Mouse (Mus musculus) CD4-positive, CD25-positive, alpha-beta regulatory T cell, adult 4 months (primary cell): ENCODE data around the gene Dqx1. TPM values are rescaled to one million over a fixed set of nuclear protein-coding genes. Genes with fewer than 3 reads are reported as not detected.

ENCODE experiments used
- ATAC-seq: one replicate; pipeline ENCODE4 v1.8.0; 2017
- polyA plus RNA-seq, 2 experiments: library from polyadenylated mRNA; unstranded; fragments of 100-300 nt; shearing (Covaris generic); gene quantifications; one replicate each; pipeline ENCODE4 v1.2.1; 2017

The Dqx1 gene
- polyA plus RNA-seq, 2 experiments from 2014 or later: 1.9 to 4.5 TPM

DNA sequence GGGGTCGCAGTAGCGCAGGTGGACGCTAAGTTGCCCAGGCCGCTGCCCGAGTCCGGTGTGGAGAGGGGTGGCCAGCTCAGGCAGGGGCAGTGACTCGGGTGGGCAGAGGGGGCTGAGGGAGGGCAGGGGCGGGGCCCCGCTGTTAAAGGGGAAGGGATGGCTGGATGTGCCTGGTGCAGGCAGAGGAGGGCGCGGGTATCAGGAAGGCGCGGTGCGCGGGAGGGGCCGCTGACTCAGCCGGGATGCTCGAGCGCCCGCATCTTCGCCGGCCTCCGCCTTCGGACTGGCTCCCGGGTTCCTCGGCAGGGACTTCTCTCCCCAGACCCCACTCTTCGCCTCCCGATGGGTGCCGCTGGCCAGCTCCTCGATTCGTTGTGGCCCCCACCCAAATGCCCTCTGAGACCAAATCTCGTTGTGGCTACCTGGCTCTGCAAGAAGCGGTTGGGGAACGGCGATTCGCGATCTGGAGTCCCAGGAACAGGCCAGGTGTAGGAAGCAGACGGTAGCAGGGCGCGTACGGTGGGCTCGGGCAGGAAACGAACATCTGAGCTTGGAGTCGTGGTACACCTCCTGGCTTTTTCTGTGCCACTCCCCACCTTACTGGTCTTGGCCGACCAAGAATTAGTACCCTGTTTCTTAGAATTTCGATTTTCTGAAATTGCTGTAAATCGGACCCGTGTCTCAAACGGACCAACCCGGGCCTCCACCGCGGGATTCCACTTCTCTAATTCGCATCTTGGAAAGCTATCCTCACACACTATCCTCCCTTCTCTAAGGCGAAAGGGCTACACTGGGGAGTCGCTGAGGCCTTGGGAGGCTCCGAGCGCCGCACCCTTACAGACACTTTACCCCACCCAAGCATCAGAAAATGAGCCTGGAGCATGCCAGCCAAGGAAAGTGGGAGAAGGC, 12.9 kb downstream of the Dqx1 start:
- ATAC-seq: no peak

DNA sequence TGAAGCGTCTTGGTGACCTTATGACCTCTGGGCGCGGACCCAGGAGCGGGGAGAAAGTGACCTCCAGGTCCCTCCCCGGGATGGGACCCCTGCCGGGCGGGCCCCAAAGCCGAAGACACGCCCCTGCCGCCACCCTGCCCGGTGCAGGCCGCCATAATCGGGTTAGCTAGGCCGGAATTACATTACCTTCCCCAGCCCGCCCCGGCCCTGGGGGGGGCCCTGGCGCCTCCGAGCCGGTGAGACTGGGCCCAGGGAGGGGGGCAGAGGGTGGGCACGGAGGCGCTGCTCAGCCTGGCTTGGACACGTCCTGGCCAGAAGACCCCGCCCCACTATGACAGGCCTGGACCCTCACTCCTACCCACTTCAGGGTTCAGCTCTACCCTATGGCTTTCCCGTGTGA, 13.6 kb downstream of the Dqx1 start:
- no peak for ATAC-seq

DNA sequence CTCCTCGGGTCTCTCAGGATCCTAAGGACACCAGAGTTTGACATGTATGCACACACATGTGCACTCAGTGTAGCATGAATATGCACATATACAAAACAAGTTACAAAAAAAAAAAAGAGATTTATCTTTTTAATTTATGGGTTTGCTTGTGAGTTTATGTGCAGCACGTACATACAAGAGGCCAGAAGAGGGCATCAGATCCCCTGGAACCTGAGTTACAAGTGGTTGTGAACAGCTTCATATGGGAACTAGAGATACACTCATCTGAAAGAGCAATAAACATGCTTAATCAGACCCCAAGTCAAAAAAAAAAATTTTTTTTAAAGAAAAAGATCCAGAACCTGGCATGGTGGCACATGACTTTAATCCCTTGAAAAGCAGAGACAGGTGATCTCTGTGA, 17.3 kb downstream of the Dqx1 start:
- no peak for ATAC-seq

DNA sequence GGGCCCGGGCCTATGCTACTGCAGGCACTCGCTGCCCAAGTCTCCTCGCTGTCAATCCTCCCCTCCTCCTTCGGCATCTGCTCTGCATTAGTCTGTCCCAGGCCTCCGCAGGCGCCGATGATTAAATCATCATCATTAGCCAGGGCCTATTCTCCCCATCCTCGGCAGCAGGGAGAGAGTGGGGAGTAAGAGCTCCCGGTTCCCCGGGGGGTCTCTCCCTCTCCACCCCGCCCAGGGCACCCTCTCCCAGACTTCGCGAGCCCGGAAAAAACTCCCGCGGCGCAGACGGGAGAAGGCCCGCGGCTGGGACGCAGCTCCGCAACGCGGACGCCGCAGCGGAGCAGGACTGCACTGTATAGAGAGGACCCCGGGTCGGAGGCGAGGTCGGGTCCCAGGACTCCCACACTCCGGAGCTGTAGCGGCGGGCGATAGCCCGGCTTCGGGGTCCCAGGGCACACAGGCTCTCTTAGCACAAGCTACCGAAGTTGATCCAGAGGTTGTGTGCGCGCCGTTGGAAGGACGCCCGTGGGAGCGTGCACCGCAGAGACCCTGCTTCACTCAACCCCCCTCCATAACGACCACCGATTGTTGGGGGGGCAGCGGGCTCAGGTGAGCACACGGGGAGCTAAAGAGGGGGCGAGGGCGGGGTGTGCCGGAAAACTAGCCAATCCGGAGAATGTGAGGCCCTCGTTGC, 20.1 kb downstream of the Dqx1 start, which contains the start of gene Pcgf1:
Gene Pcgf1 (plus strand): TSS at position 240 of the 694 bp plus-strand sequence.
- peak; percentile 40 for ATAC-seq

DNA sequence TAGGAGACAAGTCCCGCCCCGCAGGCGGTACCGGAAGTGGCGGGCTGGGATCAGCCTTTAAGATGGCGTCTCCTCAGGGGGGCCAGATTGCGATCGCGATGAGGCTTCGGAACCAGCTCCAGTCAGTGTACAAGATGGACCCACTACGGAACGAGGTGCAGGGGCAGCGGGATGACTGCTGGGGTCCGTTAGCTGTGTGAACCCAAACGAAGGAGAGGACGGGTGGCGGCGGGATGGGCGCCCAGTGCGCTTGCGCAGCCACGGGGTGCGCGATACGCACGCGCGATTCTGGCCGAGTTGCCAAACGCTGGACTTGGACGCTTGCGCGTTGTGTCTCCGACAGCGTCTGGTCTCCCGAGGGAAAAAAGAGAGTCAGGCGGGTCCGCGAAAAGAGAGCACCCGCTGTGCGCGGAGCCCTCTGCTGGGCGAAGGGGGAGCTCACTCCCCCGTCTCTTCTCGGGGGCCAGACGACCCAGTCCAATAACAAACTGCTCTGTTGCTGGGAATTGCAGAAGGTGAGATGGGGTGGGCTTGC, 20.7 kb downstream of the Dqx1 start:
- ATAC-seq: peak; percentile 96

DNA sequence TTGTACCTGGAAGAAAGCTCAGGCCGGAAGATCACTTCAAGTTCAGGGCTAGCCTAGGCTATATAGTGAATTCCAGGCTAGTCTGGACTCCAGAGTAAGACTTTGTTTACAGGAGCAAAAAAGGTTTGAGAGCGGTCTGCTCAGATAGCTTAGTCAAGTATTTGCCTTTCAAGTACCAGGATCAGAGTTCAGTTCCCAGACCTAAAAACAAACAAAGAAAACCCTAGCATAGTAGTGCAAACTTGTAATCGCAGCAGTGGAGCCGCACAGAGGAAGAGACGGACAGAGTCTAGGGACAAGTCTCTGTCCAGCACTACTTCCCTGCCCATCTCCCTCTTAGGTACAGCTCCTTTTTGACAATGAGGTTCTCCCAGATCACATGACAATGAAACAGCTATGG, 22.6 kb downstream of the Dqx1 start:
- no peak for ATAC-seq

DNA sequence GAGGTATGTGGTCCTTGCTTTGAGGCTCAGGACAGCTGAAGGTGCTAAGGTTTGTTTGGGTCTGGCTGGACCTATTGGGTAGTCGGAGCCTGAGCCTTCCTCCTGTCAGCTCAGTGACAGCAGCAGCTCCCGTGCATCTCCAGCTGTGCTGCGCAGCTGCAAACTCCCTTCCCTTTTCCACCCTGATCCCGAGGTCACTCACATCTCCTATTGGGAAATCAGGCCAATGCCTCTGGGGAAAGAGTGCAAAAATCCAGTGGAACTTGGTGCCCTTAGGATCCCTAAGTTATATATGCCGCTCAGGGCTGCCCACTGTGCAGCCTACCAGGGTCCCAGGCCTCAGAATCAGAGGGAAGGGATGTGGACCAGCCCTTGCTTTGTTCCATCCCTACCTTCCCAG, 25.9 kb downstream of the Dqx1 start:
- no peak for ATAC-seq

DNA sequence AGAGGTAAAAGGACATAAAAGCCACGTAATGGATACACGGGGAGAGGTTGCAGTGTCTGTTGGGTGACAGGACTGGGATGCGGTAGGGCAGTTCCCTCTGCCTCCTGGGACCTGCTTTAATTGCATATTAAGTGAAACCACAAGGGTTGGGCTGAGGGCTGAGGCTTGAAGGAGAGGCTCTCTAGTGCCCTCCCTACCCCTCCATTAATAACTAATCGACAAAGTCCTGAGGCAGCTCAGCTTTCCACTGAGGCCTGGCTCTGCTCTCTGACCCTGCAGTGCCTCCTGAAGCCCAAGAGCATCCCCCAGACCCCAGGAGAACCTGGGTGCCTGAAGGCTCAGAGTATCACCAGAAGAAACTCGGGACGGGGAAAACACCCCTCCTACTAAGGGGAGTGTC, 26.8 kb downstream of the Dqx1 start:
- no peak for ATAC-seq

DNA sequence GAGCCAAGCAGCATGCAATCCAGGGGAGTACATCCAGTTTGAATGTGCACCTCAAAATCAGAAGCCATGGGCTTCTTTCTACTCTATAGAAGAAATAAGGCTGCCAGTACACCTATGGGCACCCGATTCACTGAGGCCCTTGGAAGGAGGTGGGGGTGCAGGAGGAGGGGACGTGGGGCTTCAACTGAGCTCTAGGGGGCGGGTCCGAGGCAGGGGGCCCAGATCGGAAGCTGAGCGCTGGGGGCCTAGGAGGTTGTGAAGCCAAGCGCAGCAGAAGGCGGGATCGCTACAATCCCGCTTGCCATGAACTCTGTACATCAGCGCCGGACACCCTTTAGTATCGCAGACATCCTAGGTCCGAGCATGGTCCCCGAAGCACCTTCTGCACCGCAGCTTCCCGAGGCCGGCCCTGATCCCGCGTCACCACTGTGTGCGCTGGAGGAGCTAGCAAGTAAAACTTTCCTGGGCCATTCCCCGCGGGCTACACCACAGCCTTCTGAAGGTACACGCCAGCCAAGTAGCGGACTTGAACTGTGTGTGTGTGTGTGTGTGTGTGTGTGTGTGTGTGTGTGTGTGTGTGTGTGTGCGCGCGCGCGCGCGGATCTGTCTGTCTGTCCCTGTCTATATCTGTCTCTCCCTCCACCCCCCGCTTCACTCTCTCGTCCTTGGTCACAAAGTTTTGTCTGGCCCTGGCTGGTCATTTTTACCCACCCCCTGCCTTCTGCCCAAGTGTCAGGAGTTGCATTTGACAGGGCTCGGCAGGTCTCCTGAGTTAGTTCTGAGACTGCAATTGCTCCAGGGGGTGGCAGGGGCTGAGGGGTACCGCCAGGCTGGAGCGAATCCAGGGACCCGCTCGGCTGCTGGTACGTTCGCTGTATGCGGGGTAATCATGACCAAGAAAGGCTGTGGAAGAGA, 28.7 kb downstream of the Dqx1 start, which contains the start of gene Lbx2:
Gene Lbx2 (plus strand): TSS at position 247 of the 915 bp plus-strand sequence.
- ATAC-seq: peak; percentile 66

DNA sequence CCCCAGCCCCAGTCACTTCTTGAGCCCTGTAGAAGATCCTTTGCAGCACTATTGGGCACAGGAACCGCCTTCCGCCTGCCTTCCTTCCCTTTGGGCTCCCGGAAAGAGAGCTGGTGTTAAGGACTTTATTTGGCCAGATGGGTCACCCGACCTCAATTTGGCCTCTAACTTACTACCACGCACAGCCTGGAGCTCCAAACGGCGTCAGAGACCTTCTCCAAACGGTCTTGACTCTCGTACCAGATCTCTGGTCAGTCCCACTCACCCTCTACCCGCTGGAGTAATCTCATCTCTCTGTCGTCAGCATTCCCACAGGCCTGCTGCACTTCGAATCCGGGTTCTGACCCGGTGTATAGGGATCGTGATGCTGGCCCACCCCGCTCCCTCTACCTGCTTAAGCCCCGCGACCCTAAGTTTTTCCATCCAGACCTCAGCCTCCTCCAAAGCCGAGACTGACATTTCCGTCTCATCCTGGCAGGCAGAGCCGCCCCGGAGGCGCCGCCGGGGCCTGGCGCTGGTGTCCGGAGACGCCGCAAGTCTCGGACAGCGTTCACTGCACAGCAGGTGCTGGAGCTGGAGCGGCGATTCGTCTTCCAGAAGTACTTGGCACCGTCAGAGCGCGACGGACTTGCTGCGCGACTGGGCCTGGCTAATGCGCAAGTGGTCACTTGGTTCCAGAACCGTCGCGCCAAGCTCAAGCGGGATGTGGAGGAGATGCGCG, 29.7 kb downstream of the Dqx1 start:
- ATAC-seq: peak; percentile 45

DNA sequence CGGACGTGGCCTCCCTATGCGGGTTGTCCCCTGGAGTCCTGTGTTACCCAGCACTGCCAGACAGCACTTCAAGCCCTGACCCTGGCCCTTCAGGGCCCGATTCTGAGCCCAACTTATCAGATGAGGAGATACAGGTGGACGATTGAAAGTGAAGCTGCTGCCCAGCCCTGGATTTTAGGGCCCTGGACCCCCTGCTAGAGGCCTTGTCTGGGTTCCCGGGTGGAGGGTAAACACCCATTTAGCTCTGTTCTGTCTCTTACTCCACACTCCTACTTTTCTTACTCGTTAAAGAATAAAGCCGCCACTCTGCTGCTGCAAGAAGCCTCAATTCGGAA, 30.2 kb downstream of the Dqx1 start:
- no peak for ATAC-seq

DNA sequence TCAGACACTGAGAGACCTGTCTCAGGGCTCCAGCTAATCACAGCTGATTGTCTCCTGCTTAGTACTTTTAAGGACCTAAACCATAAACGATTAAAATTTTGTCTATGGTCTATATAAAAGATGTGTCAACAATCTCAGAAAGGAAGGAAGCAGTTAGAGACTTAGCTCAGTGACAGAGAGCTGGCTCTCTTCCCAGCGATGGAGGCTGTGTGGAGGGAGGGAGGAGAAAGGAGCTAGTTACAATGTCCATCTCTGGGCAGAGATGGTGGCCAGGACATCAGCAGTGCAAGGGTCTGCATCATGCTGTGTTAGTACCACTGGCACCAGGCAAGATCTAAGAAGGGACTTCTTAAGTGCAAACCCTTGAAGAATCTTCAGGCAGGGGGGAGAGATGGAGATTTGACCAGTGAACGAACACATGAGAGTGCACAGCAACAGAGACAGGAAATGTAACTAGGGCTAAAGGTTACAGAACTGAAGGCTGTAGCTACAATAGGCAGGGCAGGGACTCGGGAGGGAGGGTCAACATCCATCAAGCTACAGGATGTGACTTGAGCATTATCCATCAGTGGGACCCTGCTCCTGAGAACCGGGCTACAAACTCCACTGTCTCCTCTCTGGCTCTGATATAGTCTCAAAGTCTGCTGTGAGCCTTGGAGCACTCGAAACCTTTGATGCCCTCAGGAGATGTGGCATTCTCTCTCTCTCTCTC, 34.9 kb downstream of the Dqx1 start:
- no peak for ATAC-seq

DNA sequence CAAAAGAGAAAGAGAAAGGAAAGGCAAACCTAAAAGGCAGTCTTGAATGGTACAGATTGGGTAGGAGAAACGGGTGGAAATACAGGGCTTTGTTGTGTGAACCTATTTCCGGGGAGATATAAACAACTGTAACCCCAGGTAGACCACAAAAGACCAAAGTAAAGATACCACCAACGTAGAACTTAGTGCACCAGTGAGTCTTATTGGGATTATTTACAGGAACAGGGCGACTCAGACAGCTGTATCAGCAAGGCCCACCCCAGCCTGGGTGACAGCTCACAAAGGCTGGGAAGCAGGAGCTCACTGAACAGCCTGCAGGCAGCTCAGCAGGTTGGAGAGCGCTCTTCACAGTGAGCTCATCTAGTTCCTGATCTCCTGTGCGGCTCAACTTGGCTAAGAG, 38.3 kb downstream of the Dqx1 start:
- peak; percentile 98 for ATAC-seq

DNA sequence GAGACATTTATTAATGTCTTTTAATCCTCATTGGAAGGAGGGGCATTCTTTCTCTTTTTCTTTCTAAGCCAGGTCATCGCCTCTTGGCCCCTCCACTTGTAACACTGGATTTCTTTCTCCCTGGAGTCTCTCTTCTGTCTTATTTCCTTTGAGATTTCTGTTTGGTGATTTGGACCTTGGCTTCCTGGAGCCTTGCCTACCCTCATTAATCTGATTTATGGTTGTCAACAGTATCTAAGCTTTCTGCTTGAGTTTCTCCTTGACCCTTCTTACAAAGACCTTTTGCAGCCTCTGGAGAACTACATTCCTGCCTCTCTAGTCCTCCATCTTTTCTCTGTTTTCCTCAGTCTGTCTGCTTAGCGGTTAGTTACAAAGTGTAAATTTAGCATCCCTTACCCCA, 40.8 kb downstream of the Dqx1 start:
- ATAC-seq: no peak

DNA sequence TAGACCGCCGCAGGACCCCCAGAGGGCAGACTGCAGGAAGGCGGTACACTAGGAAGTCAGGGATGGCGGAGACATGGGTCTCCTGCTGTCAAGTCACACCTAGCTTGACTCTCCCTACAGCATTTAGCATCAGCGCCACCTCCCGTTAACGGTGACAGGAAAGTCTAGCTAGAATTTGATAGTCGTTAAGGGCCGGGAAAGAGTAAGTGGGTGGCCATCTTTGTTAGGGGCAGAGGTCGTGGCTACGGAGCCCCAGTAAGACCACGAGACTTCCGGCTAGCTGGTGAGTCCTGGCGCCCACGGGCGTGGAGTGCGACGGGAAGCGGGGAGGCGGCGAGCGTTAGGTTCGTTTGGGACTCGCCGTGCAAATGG, 43.7 kb downstream of the Dqx1 start, which contains the start of the genes Ccdc142 and Gm42688:
Gene Ccdc142 (plus strand): TSS at position 286 of the 372 bp plus-strand sequence.
Gene Gm42688 (plus strand): TSS at position 302 of the 372 bp plus-strand sequence.
- ATAC-seq: peak; percentile 89

DNA sequence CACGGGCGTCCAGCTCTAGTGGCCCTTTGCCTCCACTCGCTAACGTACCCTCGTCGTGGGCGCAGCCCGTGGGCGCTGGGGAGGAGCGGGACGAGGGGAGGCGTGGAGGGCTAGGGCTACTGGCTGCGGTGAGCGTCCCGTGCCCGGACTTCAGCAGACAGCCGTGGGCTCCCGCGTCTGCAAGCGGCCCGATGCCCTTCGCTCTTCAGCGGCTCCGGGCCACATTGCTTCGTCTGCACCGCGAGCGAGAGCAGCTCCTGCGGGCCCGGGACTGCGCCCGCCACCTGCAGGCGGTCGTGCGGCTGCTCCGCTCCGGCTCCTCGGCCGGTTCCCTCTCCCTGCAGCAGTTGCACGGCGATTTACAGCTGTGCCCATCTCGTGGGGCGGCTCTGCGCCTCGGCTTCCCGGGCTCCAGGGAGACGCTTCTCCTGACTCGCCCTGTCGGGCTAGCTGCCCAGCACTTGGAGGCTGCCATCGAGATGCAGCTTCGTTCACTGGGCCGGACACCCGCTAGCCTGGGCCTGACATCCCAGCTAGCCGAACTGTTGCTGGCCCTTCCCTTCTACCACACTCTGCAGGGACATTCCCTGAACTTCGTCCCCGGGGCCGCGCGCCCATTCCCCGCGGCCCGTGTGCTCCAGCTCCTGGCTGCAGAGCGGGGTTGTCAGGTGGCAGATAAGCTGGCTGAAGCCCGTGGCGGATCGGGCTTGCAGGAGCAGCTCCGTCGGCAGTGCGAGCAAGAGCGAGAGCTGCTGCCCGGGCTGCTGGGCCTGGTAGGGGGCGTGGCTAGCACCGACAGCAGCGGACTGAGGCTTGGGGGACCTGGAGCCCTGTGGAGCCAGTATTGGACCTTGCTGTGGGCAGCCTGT, 44.3 kb downstream of the Dqx1 start:
- ATAC-seq: peak; percentile 75

DNA sequence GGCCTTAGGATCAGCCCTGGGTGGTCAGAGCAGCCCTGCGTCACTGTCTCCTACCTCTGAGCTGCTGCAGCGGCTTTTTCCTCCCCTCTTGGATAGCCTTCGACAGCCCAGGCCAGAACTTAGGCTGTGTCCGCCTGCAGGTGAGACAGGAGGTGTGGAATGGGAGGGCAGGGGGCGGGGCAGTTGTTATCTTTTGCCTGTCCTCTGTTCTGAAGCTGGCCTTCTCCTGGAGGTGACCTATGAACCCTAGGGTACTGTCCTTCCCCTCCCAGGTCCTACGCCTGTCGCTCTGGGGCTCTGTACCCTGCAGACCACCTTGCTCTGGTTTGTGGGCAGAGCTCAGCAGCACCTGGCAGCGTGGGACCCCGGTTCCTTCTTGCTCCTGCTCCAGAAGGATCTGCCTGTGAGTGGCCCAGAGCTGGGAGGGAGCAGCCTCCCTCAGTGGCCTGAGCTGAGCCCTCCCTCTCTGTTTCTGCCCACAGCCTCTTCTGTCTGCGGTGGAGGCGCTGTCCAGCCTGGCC, 45.5 kb downstream of the Dqx1 start:
- ATAC-seq: no peak

DNA sequence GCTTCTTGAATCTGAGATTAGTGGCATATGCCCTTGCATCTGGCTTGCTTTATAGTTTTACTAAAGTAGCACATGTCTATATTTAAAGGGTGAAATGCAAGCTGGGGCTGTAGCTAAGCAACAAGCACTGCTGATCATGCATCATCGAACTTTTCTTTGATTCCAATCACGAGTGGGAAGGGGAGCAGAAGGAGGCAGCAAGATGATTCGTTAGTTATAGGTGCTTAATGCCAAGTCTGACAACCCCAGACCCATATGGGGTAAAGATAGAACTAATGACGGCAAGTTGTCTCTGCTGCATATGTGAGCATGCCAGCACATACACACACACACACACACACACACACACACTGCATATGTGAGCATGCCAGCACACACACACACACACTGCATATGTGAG, 46.5 kb downstream of the Dqx1 start:
- no peak for ATAC-seq

DNA sequence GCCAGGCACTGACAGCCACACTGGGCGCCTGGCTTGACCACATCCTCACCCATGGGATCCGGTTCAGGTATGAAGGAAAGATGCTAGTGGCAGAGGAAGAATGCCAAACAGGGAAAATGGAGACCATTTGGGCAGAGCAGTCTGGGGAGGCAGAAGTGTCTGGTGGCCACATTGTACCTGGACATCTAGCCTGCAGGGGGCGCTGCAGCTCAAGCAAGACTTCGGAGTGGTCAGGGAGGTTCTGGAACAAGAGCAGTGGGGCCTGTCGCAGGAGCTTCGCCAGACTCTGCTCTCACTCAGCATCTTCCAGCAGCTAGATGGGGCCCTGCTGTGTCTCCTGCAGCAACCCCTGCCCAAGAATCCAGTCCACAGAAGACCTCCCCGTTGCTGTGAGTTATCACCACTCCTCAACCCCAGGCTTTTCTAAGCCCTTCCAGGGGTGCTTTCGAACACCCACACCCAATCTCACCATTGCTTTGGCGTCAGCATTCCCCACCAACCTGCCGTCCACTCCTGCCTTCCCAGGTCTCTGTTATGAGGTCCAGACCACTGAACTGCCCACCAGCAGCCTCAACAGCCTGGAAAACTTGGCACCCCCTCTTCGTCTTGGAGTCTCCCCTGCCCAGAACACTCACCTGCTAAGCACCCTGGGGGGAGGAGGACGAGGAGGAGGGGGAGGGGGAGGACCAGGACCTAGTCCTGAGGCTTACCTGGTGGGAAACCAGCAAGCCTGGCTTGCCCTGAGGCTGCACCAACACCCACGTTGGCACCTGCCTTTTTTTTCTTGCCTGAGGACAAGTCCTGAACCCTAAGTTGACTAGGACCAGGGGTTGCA, 50.1 kb downstream of the Dqx1 start:
- ATAC-seq: peak; percentile 50
